In genomic region chr8:89673911-89674310, GRCm38 (mm10) we compare ENCODE assay signal across 21 mouse cellular contexts.
DNase-seq lines count a peak whose midpoint lies in the region; ATAC-seq and TF ChIP-seq lines count a peak whose summit lies in the region.
"Had no signal": no experiment of that assay in that cellular context is flagged by ENCODE, and none has a peak within 500 bp of the region (broad histone marks: within the 10 kb centered on the region; RNA-seq: fewer than 3 reads in every experiment).

No protein-coding gene starts in this region.

- no peak overlapping the region for H3K9ac ChIP-seq in forebrain, embryonic 13.5 days
- no peak overlapping the region for H3K9ac ChIP-seq in forebrain, embryonic 16.5 days (replicated peaks; ENCODE audit: low read depth, low read length)
- H3K9ac ChIP-seq in midbrain, postnatal 0 days (replicated peaks; ENCODE audit: low read length, poor library complexity, severe bottlenecking) = no peak overlapping the region
- no peak overlapping the region for H3K9ac ChIP-seq in midbrain, embryonic 16.5 days (ENCODE audit: low read depth, low read length)
- H3K9ac ChIP-seq: heart, embryonic 13.5 days; hindbrain, embryonic 12.5 days; intestine, embryonic 15.5 days had no signal

- no peak overlapping the region for H3K4me3 ChIP-seq in forebrain, embryonic 13.5 days
- H3K4me3 ChIP-seq in forebrain, embryonic 16.5 days (replicated peaks; ENCODE audit: low read length) = no peak overlapping the region
- no peak overlapping the region for H3K4me3 ChIP-seq in midbrain, postnatal 0 days (ENCODE audit: low read depth, low read length)
- no peak overlapping the region for H3K4me3 ChIP-seq in midbrain, embryonic 16.5 days (ENCODE audit: low read depth, low read length)
- H3K4me3 ChIP-seq: embryonic facial prominence, embryonic 10.5 days; heart, embryonic 13.5 days; hindbrain, embryonic 12.5 days; intestine, embryonic 15.5 days had no signal

- DNase-seq in heart, adult 11 months = peak; percentile 81
- no peak for DNase-seq in heart, adult 9 months (ENCODE audit: low spot score in 2 of 2)
- DNase-seq in midbrain, postnatal 0 days (ENCODE audit: low spot score) = peak; percentile 34
- no peak for DNase-seq in embryo, embryonic 10.5 days (ENCODE audit: low spot score)
- DNase-seq: adrenal gland, postnatal 14 days; cerebellum, adult 8-10 months; cerebellum, postnatal 36 days; gastrocnemius, postnatal 14 days; heart, postnatal 36 days; kidney, adult 2 months had no signal

- no peaks in the 10 kb centered on the region for H3K9me3 ChIP-seq in forebrain, embryonic 13.5 days (replicated peaks)
- H3K9me3 ChIP-seq in forebrain, embryonic 16.5 days (ENCODE audit: control insufficient read depth, low read length) = no peaks in the 10 kb centered on the region
- no peaks in the 10 kb centered on the region for H3K9me3 ChIP-seq in midbrain, postnatal 0 days (ENCODE audit: low read length)
- H3K9me3 ChIP-seq in midbrain, embryonic 16.5 days (replicated peaks; ENCODE audit: control insufficient read depth, low read length, poor library complexity, severe bottlenecking) = no peaks in the 10 kb centered on the region
- H3K9me3 ChIP-seq: embryonic facial prominence, embryonic 10.5 days; heart, embryonic 13.5 days; hindbrain, embryonic 12.5 days; intestine, embryonic 15.5 days had no signal

- TF ChIP-seq CTCF in midbrain, postnatal 0 days (IDR thresholded peaks at IDR 0.05) = no peak

- H3K4me1 ChIP-seq in forebrain, embryonic 13.5 days = no peaks in the 10 kb centered on the region
- peaks cover 3% of the 10 kb centered on the region; the same call in 1 of the 2 replicates for H3K4me1 ChIP-seq in forebrain, embryonic 16.5 days (replicated peaks; ENCODE audit: control insufficient read depth, insufficient read depth, low read length)
- H3K4me1 ChIP-seq in midbrain, postnatal 0 days (ENCODE audit: insufficient read depth, low read length) = no peaks in the 10 kb centered on the region
- H3K4me1 ChIP-seq in midbrain, embryonic 16.5 days (ENCODE audit: control insufficient read depth, insufficient read depth, low read length) = no peaks in the 10 kb centered on the region
- H3K4me1 ChIP-seq: embryonic facial prominence, embryonic 10.5 days; heart, embryonic 13.5 days; hindbrain, embryonic 12.5 days; intestine, embryonic 15.5 days had no signal

- H3K36me3 ChIP-seq in forebrain, embryonic 13.5 days (ENCODE audit: poor library complexity, severe bottlenecking) = no peaks in the 10 kb centered on the region
- no peaks in the 10 kb centered on the region for H3K36me3 ChIP-seq in forebrain, embryonic 16.5 days (ENCODE audit: control insufficient read depth, insufficient read depth)
- H3K36me3 ChIP-seq in midbrain, postnatal 0 days (ENCODE audit: insufficient read depth, low read length) = no peaks in the 10 kb centered on the region
- no peaks in the 10 kb centered on the region for H3K36me3 ChIP-seq in midbrain, embryonic 16.5 days (ENCODE audit: control insufficient read depth, insufficient read depth, low read length)
- H3K36me3 ChIP-seq: embryonic facial prominence, embryonic 10.5 days; heart, embryonic 13.5 days; hindbrain, embryonic 12.5 days; intestine, embryonic 15.5 days had no signal

- ATAC-seq in forebrain, embryonic 13.5 days = 0 out of 2 replicates have a peak, but pooled peaks have one; percentile 8
- ATAC-seq in forebrain, embryonic 16.5 days = no peak
- ATAC-seq in midbrain, postnatal 0 days (ENCODE audit: low FRiP score) = no peak
- no peak for ATAC-seq in midbrain, embryonic 16.5 days
- ATAC-seq: activated CD4-positive, CD25-positive, alpha-beta regulatory T cell, adult 4 months; hindbrain, embryonic 16.5 days; intestine, embryonic 15.5 days; Patski had no signal

- H3K27me3 ChIP-seq in forebrain, embryonic 13.5 days = no peaks in the 10 kb centered on the region
- H3K27me3 ChIP-seq in forebrain, embryonic 16.5 days (replicated peaks; ENCODE audit: control insufficient read depth, insufficient read depth, low read length) = no peaks in the 10 kb centered on the region
- H3K27me3 ChIP-seq in midbrain, postnatal 0 days (ENCODE audit: insufficient read depth, low read length) = 0 out of 2 replicates have a peak, but pooled peaks cover 2% of the 10 kb centered on the region
- H3K27me3 ChIP-seq in midbrain, embryonic 16.5 days (ENCODE audit: control insufficient read depth, insufficient read depth, low read depth, low read length) = 0 out of 2 replicates have a peak, but pooled peaks cover 5% of the 10 kb centered on the region
- H3K27me3 ChIP-seq: CH12.LX; hindbrain, embryonic 12.5 days; intestine, embryonic 15.5 days had no signal

- H3K27ac ChIP-seq in forebrain, embryonic 13.5 days = no peak overlapping the region
- no peak overlapping the region for H3K27ac ChIP-seq in forebrain, embryonic 16.5 days (ENCODE audit: low read length)
- no peak overlapping the region for H3K27ac ChIP-seq in midbrain, postnatal 0 days (ENCODE audit: low read depth, low read length)
- no peak overlapping the region for H3K27ac ChIP-seq in midbrain, embryonic 16.5 days (ENCODE audit: low read length)
- H3K27ac ChIP-seq: embryonic facial prominence, embryonic 10.5 days; heart, embryonic 13.5 days; hindbrain, embryonic 12.5 days; intestine, embryonic 15.5 days had no signal

- no peak overlapping the region for H3K4me2 ChIP-seq in forebrain, embryonic 13.5 days
- no peak overlapping the region for H3K4me2 ChIP-seq in forebrain, embryonic 16.5 days (ENCODE audit: low read length)
- no peak overlapping the region for H3K4me2 ChIP-seq in midbrain, postnatal 0 days (ENCODE audit: low read depth, low read length, poor library complexity, severe bottlenecking)
- no peak overlapping the region for H3K4me2 ChIP-seq in midbrain, embryonic 16.5 days (ENCODE audit: low read length)
- H3K4me2 ChIP-seq: heart, embryonic 13.5 days; hindbrain, embryonic 12.5 days; intestine, embryonic 15.5 days had no signal

- 80% methylated on average over 4 of the region's 4 CpGs for whole genome bisulfite sequencing in forebrain, embryonic 13.5 days
- WGBS in forebrain, embryonic 16.5 days = 59% methylated on average over 4 of the region's 4 CpGs
- WGBS in midbrain, postnatal 0 days = 84% methylated on average over 4 of the region's 4 CpGs
- WGBS in midbrain, embryonic 16.5 days = 90% methylated on average over 4 of the region's 4 CpGs

Comparison
In these comparisons a context has a peak if more than half of its experiments do, and no peak if none do; other contexts are left out.
1. DNase-seq: peak in heart, adult 11 months (single experiment) and midbrain, postnatal 0 days (single experiment); none in heart, adult 9 months (0 of 2) and embryo, embryonic 10.5 days (single experiment).